In genomic region chr1:168098806-168099205, GRCm38 (mm10) we compare ENCODE assay signal across 29 mouse cellular contexts.
"Had no signal": no experiment of that assay in that cellular context is flagged by ENCODE, and none has a peak within 500 bp of the region (broad histone marks: within the 10 kb centered on the region; RNA-seq: fewer than 3 reads in every experiment).

No protein-coding gene starts in this region.

- DNase-seq: left cerebral cortex, postnatal 4 days; liver; liver, embryonic 13.5 days; liver, postnatal 0 days; lung, adult 18-20 months; lung, adult 2 months; lung, embryonic 14.5 days; lung, postnatal 10 days; lung, postnatal 14 days; lung, postnatal 36 days; lung, postnatal 4 days had no signal

- H3K27me3 ChIP-seq: limb, embryonic 12.5 days; limb, embryonic 13.5 days; limb, embryonic 15.5 days; liver, embryonic 12.5 days; liver, embryonic 13.5 days; liver, embryonic 15.5 days; lung, embryonic 15.5 days; megakaryocyte, embryonic 14.5 days; neural tube, embryonic 12.5 days; neural tube, embryonic 13.5 days had no signal

- H3K4me2 ChIP-seq: limb, embryonic 12.5 days; limb, embryonic 13.5 days; limb, embryonic 15.5 days; liver, embryonic 11.5 days; liver, embryonic 12.5 days; liver, embryonic 13.5 days; liver, embryonic 15.5 days; lung, embryonic 14.5 days; lung, embryonic 15.5 days; midbrain, embryonic 13.5 days; neural tube, embryonic 12.5 days; neural tube, embryonic 13.5 days had no signal

- H3K9me3 ChIP-seq: limb, embryonic 10.5 days; limb, embryonic 15.5 days; liver, embryonic 12.5 days; liver, embryonic 13.5 days; liver, embryonic 15.5 days; lung, embryonic 15.5 days; neural tube, embryonic 13.5 days had no signal

- H3K4me3 ChIP-seq: left cerebral cortex, adult 2 months; limb, embryonic 10.5 days; limb, embryonic 12.5 days; limb, embryonic 13.5 days; limb, embryonic 15.5 days; liver, embryonic 12.5 days; liver, embryonic 13.5 days; liver, embryonic 15.5 days; lung, embryonic 15.5 days; megakaryocyte, embryonic 14.5 days; midbrain, embryonic 13.5 days; myocyte; neural tube, embryonic 12.5 days; neural tube, embryonic 13.5 days had no signal

- H3K27ac ChIP-seq: left cerebral cortex, adult 2 months; limb, embryonic 10.5 days; limb, embryonic 12.5 days; limb, embryonic 13.5 days; limb, embryonic 15.5 days; liver, embryonic 12.5 days; liver, embryonic 13.5 days; liver, embryonic 14.5 days; liver, embryonic 15.5 days; lung, embryonic 15.5 days; macrophage; midbrain, embryonic 13.5 days; neural tube, embryonic 12.5 days; neural tube, embryonic 13.5 days had no signal

- H3K36me3 ChIP-seq: limb, embryonic 10.5 days; limb, embryonic 12.5 days; limb, embryonic 13.5 days; limb, embryonic 15.5 days; liver, embryonic 12.5 days; liver, embryonic 13.5 days; liver, embryonic 15.5 days; lung, embryonic 15.5 days; midbrain, embryonic 13.5 days; neural tube, embryonic 12.5 days; neural tube, embryonic 13.5 days had no signal

- H3K9ac ChIP-seq: limb, embryonic 12.5 days; limb, embryonic 13.5 days; limb, embryonic 15.5 days; liver, embryonic 12.5 days; liver, embryonic 13.5 days; liver, embryonic 14.5 days; liver, embryonic 15.5 days; liver, postnatal 0 days; lung, embryonic 14.5 days; lung, embryonic 15.5 days; midbrain, embryonic 13.5 days; neural tube, embryonic 12.5 days; neural tube, embryonic 13.5 days had no signal

- H3K4me1 ChIP-seq: limb, embryonic 10.5 days; limb, embryonic 12.5 days; limb, embryonic 13.5 days; limb, embryonic 15.5 days; liver, embryonic 12.5 days; liver, embryonic 13.5 days; liver, embryonic 15.5 days; lung, embryonic 15.5 days; megakaryocyte, embryonic 14.5 days; neural tube, embryonic 12.5 days; neural tube, embryonic 13.5 days had no signal

- ATAC-seq: liver, embryonic 12.5 days; liver, postnatal 0 days; lung, postnatal 0 days; midbrain, embryonic 13.5 days; midbrain, embryonic 16.5 days had no signal
